Mouse (Mus musculus): ENCODE data around the gene Adora3. TPM values are rescaled to one million over a fixed set of nuclear protein-coding genes. Genes with fewer than 3 reads are reported as not detected.
"Not testable (repeated sequence)": the region's sequence is repeated elsewhere in the genome, so short reads cannot be mapped to it uniquely, and the experiment has no call there.

The Adora3 gene
- polyA plus RNA-seq, 1 experiment, result 0.19 TPM

- no peaks in the 10 kb centered on the region for H3K36me3 ChIP-seq (ENCODE audit: control insufficient read depth, insufficient read depth, low read length)
- no peaks in the 10 kb centered on the region for H3K27me3 ChIP-seq (replicated peaks; ENCODE audit: control insufficient read depth, insufficient read depth, low read length)
- DNase-seq, result no peak
- WGBS, result 84% methylated on average over 11 of the region's 11 CpGs
- no peaks in the 10 kb centered on the region for H3K4me1 ChIP-seq (ENCODE audit: control insufficient read depth, insufficient read depth, low read length)
- no peak overlapping the region for H3K27ac ChIP-seq (ENCODE audit: insufficient read depth, low read depth, low read length)
- TF ChIP-seq POLR2A (IDR thresholded peaks at IDR 0.05; ENCODE audit: low read depth, low read length) (no peak), CTCF (conservative IDR thresholded peaks at IDR 0.05; ENCODE audit: insufficient read depth, insufficient read length, low read depth, low read length) (no peak)
- no peak overlapping the region for H3K4me3 ChIP-seq (ENCODE audit: insufficient read depth, low read depth, low read length)
Measured at GRCm38 (mm10) chr3:105910519-105911190, 40.0 kb downstream of the Adora3 start.

GRCm38 (mm10) chr3:105912097-105912880, 41.6 kb downstream of the Adora3 start:
- TF ChIP-seq POLR2A (IDR thresholded peaks at IDR 0.05; ENCODE audit: low read depth, low read length) (no peak), CTCF (conservative IDR thresholded peaks at IDR 0.05; ENCODE audit: insufficient read depth, insufficient read length, low read depth, low read length) (no peak)
- Histone ChIP-seq H3K36me3 (ENCODE audit: control insufficient read depth, insufficient read depth, low read length) (no peaks in the 10 kb centered on the region), H3K27me3 (replicated peaks; ENCODE audit: control insufficient read depth, insufficient read depth, low read length) (no peaks in the 10 kb centered on the region), H3K4me3 (ENCODE audit: insufficient read depth, low read depth, low read length) (no peak overlapping the region), H3K4me1 (ENCODE audit: control insufficient read depth, insufficient read depth, low read length) (no peaks in the 10 kb centered on the region), H3K27ac (ENCODE audit: insufficient read depth, low read depth, low read length) (no peak overlapping the region)
- no peak for DNase-seq
- WGBS, result 59% methylated on average over 9 of the region's 9 CpGs

- Histone ChIP-seq H3K27ac (ENCODE audit: insufficient read depth, low read depth, low read length) (no peak overlapping the region), H3K4me1 (ENCODE audit: control insufficient read depth, insufficient read depth, low read length) (no peaks in the 10 kb centered on the region), H3K36me3 (ENCODE audit: control insufficient read depth, insufficient read depth, low read length) (no peaks in the 10 kb centered on the region), H3K27me3 (replicated peaks; ENCODE audit: control insufficient read depth, insufficient read depth, low read length) (no peaks in the 10 kb centered on the region), H3K4me3 (ENCODE audit: insufficient read depth, low read depth, low read length) (no peak overlapping the region)
- TF ChIP-seq CTCF (conservative IDR thresholded peaks at IDR 0.05; ENCODE audit: insufficient read depth, insufficient read length, low read depth, low read length) (no peak), POLR2A (IDR thresholded peaks at IDR 0.05; ENCODE audit: low read depth, low read length) (no peak)
- WGBS, result 40% methylated on average over 10 of the region's 10 CpGs
- DNase-seq, result no peak
Measured at GRCm38 (mm10) chr3:105913839-105914681, 43.4 kb downstream of the Adora3 start.

GRCm38 (mm10) chr3:105915281-105915680, 44.6 kb downstream of the Adora3 start:
- 42% methylated on average over 1 of the region's 1 CpGs for WGBS
- no peak overlapping the region for H3K4me3 ChIP-seq (ENCODE audit: insufficient read depth, low read depth, low read length)
- H3K4me1 ChIP-seq (ENCODE audit: control insufficient read depth, insufficient read depth, low read length), result no peaks in the 10 kb centered on the region
- no peak overlapping the region for H3K27ac ChIP-seq (ENCODE audit: insufficient read depth, low read depth, low read length)
- no peak for TF ChIP-seq POLR2A (IDR thresholded peaks at IDR 0.05; ENCODE audit: low read depth, low read length)
- TF ChIP-seq CTCF (conservative IDR thresholded peaks at IDR 0.05; ENCODE audit: insufficient read depth, insufficient read length, low read depth, low read length), result no peak
- H3K36me3 ChIP-seq (ENCODE audit: control insufficient read depth, insufficient read depth, low read length), result no peaks in the 10 kb centered on the region
- H3K27me3 ChIP-seq (replicated peaks; ENCODE audit: control insufficient read depth, insufficient read depth, low read length), result no peaks in the 10 kb centered on the region
- DNase-seq, result no peak

GRCm38 (mm10) chr3:105916455-105916854, 45.8 kb downstream of the Adora3 start:
- not testable (repeated sequence) for H3K4me1 ChIP-seq (ENCODE audit: control insufficient read depth, insufficient read depth, low read length); DNase-seq; H3K4me3 ChIP-seq (ENCODE audit: insufficient read depth, low read depth, low read length)

GRCm38 (mm10) chr3:105917656-105918354, 47.1 kb downstream of the Adora3 start:
- no peak for DNase-seq
- TF ChIP-seq CTCF (conservative IDR thresholded peaks at IDR 0.05; ENCODE audit: insufficient read depth, insufficient read length, low read depth, low read length) (no peak), POLR2A (IDR thresholded peaks at IDR 0.05; ENCODE audit: low read depth, low read length) (no peak)
- WGBS, result 63% methylated on average over 10 of the region's 10 CpGs
- no peak overlapping the region for H3K4me3 ChIP-seq (ENCODE audit: insufficient read depth, low read depth, low read length)
- H3K27me3 ChIP-seq (replicated peaks; ENCODE audit: control insufficient read depth, insufficient read depth, low read length), result no peaks in the 10 kb centered on the region
- H3K4me1 ChIP-seq (ENCODE audit: control insufficient read depth, insufficient read depth, low read length), result no peaks in the 10 kb centered on the region
- no peaks in the 10 kb centered on the region for H3K36me3 ChIP-seq (ENCODE audit: control insufficient read depth, insufficient read depth, low read length)
- no peak overlapping the region for H3K27ac ChIP-seq (ENCODE audit: insufficient read depth, low read depth, low read length)

More at GRCm38 (mm10) chr3:105916455-105916854, 45.8 kb downstream of the Adora3 start:
- not testable (repeated sequence) for H3K27me3 ChIP-seq (replicated peaks; ENCODE audit: control insufficient read depth, insufficient read depth, low read length); H3K27ac ChIP-seq (ENCODE audit: insufficient read depth, low read depth, low read length); H3K36me3 ChIP-seq (ENCODE audit: control insufficient read depth, insufficient read depth, low read length)
